Mouse (Mus musculus): ENCODE results near the gene Rbp3. TPM values are rescaled to one million over a fixed set of nuclear protein-coding genes. Genes with fewer than 3 reads are reported as not detected.

The Rbp3 gene
- polyA plus RNA-seq, 1 experiment from 2014 or later: not detected

DNA sequence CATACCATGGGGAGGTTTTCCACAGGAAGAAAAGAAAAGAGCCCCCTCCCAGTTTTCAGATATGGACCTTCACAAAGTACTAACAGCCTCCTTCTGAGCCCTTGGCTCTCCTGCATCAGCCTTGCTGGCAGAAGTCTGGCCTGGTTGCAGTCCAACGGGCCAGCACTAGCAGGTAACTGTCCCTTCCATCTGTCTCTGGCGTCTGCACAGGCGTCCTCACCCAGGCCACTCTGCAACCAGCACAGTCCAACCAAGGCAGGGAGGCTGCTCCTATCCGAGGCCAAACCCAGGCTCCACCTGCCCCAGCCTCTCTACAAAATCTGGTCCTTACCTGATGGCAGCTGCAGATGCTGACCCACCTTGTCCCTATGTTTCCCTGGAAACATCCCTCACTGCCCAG is 38.2 kb downstream of the Rbp3 start:
- Histone ChIP-seq H3K9ac (ENCODE audit: low read depth, low read length) (no peak overlapping the region), H3K4me1 (replicated peaks; ENCODE audit: control insufficient read depth, insufficient read depth, low read length) (no peaks in the 10 kb centered on the region), H3K9me3 (ENCODE audit: control insufficient read depth, low read length) (no peaks in the 10 kb centered on the region), H3K27ac (ENCODE audit: low read depth, low read length) (no peak overlapping the region), H3K27me3 (ENCODE audit: control insufficient read depth, insufficient read depth, low read length) (no peaks in the 10 kb centered on the region), H3K4me2 (replicated peaks; ENCODE audit: low read depth, low read length) (no peak overlapping the region), H3K36me3 (ENCODE audit: control insufficient read depth, insufficient read depth, low read length) (no peaks in the 10 kb centered on the region), H3K4me3 (ENCODE audit: low read depth, low read length) (no peak overlapping the region)
- WGBS: 79% methylated on average over 4 of the region's 4 CpGs
- DNase-seq (ENCODE audit: low spot score) (no peak), ATAC-seq (ENCODE audit: low FRiP score) (no peak)

DNA sequence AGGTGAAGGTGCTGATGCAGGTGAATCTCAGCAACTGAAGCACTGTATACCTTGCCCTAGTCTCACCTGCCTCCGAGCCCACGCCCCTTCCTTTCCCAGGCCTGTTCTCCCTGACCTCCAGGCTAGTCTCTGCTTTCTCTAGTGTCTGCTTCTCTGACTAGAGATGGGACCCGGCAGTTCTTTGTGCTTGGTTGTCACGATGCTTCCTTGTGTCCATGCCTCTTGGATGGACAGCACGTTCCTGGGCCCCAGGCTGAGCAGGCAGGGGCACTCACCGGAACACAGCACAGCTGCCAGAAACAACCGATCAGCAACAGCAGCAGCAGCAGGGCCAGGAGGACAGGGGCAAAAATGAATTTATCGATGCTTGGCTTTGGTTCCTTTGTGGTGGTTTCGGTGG is 39.2 kb downstream of the Rbp3 start:
- Histone ChIP-seq H3K9ac (ENCODE audit: low read depth, low read length) (no peak overlapping the region), H3K36me3 (ENCODE audit: control insufficient read depth, insufficient read depth, low read length) (no peaks in the 10 kb centered on the region), H3K27ac (ENCODE audit: low read depth, low read length) (no peak overlapping the region), H3K27me3 (ENCODE audit: control insufficient read depth, insufficient read depth, low read length) (no peaks in the 10 kb centered on the region), H3K9me3 (ENCODE audit: control insufficient read depth, low read length) (no peaks in the 10 kb centered on the region), H3K4me1 (replicated peaks; ENCODE audit: control insufficient read depth, insufficient read depth, low read length) (no peaks in the 10 kb centered on the region), H3K4me2 (replicated peaks; ENCODE audit: low read depth, low read length) (no peak overlapping the region), H3K4me3 (ENCODE audit: low read depth, low read length) (no peak overlapping the region)
- DNase-seq (ENCODE audit: low spot score) (no peak), ATAC-seq (ENCODE audit: low FRiP score) (no peak)
- WGBS: 93% methylated on average over 9 of the region's 9 CpGs

DNA sequence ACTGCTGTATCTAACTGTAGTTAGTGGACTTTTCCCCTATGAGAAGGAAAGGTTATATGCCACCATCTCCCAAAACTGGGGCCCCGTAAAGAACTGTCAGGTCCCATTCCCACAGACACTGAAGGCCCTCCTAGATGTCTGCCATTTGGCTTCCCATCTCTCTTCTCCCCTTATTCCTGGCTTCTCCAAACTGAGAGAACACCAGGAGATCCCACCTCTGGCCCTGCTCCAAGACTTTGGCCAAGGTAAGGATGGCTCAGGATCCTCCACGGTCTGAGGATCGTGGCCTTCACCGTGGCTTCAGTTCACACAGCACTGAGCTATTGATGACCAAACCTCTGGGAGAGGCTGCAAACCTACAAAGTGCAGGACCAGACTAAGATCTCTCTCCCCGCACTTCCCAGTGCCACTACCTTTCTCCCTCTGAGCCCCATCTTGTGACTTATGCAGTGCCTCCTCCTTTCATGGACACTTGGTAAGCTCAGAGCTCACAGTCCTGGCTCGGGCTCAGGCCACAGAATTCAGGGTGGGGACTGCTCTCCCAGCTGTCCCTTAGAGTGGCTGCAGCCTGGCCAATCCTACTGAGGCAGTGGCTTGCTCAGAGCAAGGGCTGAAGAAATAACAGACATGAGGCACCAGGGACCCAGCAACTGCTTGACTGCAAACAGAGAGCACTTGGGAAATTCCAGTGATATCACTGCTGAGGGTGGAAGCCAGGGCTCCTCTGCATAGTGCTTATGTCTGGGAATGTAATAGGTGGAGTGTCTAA is 39.9 kb downstream of the Rbp3 start:
- Histone ChIP-seq H3K4me1 (replicated peaks; ENCODE audit: control insufficient read depth, insufficient read depth, low read length) (no peaks in the 10 kb centered on the region), H3K9me3 (ENCODE audit: control insufficient read depth, low read length) (no peaks in the 10 kb centered on the region), H3K27me3 (ENCODE audit: control insufficient read depth, insufficient read depth, low read length) (no peaks in the 10 kb centered on the region), H3K4me3 (ENCODE audit: low read depth, low read length) (no peak overlapping the region), H3K9ac (ENCODE audit: low read depth, low read length) (no peak overlapping the region), H3K36me3 (ENCODE audit: control insufficient read depth, insufficient read depth, low read length) (no peaks in the 10 kb centered on the region), H3K4me2 (replicated peaks; ENCODE audit: low read depth, low read length) (no peak overlapping the region), H3K27ac (ENCODE audit: low read depth, low read length) (no peak overlapping the region)
- DNase-seq (ENCODE audit: low spot score): no peak
- 89% methylated on average over 6 of the region's 6 CpGs for WGBS
- ATAC-seq (ENCODE audit: low FRiP score): no peak

DNA sequence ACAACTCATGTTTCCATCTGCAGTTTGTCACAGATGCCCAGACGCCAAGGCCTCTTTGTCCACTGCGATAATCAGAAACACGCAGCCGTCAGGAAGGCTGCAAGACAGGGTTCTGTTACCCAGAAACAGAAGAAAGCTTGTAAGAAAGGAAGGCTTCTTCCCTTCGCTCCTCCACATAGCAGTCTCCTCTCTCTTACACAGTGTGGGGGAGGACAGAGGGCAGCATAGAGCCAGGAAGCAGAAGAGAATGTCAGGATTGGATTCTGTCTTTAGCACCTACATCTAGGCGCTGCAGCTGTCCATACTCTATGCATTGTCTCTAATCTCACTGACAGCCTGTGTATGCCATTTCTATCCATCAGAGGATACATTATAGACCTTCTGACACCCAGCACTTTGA is 43.6 kb downstream of the Rbp3 start:
- Histone ChIP-seq H3K27me3 (ENCODE audit: control insufficient read depth, insufficient read depth, low read length) (no peaks in the 10 kb centered on the region), H3K4me2 (replicated peaks; ENCODE audit: low read depth, low read length) (no peak overlapping the region), H3K27ac (ENCODE audit: low read depth, low read length) (no peak overlapping the region), H3K9ac (ENCODE audit: low read depth, low read length) (no peak overlapping the region), H3K4me3 (ENCODE audit: low read depth, low read length) (no peak overlapping the region), H3K9me3 (ENCODE audit: control insufficient read depth, low read length) (no peaks in the 10 kb centered on the region), H3K4me1 (replicated peaks; ENCODE audit: control insufficient read depth, insufficient read depth, low read length) (no peaks in the 10 kb centered on the region), H3K36me3 (ENCODE audit: control insufficient read depth, insufficient read depth, low read length) (no peaks in the 10 kb centered on the region)
- WGBS: 76% methylated on average over 6 of the region's 6 CpGs
- ATAC-seq (ENCODE audit: low FRiP score): no peak
- no peak for DNase-seq (ENCODE audit: low spot score)

DNA sequence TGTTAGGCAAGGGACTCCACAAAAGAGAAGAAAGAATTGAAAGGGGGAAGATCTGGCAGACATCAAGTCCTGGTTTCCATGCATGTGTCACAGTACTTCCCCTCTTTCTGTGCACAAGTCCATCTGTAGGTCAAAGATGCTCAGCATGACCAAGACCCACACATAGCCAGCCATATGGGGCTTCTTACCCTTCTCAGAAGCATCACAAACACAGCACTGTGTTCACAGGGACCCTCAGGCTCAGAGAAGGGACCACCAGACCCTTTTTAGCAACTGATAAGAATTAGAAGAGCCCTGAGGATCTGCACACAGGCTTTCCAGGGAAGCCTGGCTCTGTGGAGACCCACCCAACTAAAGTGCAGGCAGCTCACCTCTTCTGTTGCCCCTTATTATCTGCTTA is 46.3 kb downstream of the Rbp3 start:
- H3K9ac ChIP-seq (ENCODE audit: low read depth, low read length): no peak overlapping the region
- H3K27ac ChIP-seq (ENCODE audit: low read depth, low read length): no peak overlapping the region
- H3K4me2 ChIP-seq (replicated peaks; ENCODE audit: low read depth, low read length): no peak overlapping the region
- no peaks in the 10 kb centered on the region for H3K27me3 ChIP-seq (ENCODE audit: control insufficient read depth, insufficient read depth, low read length)
- DNase-seq (ENCODE audit: low spot score) (no peak), ATAC-seq (ENCODE audit: low FRiP score) (no peak)
- H3K36me3 ChIP-seq (ENCODE audit: control insufficient read depth, insufficient read depth, low read length): no peaks in the 10 kb centered on the region
- no peaks in the 10 kb centered on the region for H3K4me1 ChIP-seq (replicated peaks; ENCODE audit: control insufficient read depth, insufficient read depth, low read length)
- no peaks in the 10 kb centered on the region for H3K9me3 ChIP-seq (ENCODE audit: control insufficient read depth, low read length)
- H3K4me3 ChIP-seq (ENCODE audit: low read depth, low read length): no peak overlapping the region

DNA sequence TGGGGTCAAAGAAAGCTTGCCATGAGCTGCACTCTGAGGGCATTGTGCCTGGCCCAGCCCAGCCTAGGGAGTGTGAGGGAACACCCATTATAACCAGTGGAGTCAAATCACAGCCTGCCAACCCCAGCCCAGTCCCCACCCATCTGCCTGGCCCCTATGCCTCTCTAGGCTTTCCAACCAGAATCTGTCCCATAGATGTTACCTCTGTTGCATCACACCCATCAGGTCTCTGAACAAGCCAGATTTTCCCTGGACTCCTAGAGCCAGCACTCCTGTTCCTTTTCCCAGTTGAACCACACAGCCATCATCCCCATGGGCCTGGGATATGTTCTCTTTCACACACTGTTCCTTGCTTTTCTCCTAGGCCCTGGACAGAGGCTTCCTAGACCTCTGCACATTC is 47.6 kb downstream of the Rbp3 start:
- no peaks in the 10 kb centered on the region for H3K9me3 ChIP-seq (ENCODE audit: control insufficient read depth, low read length)
- no peak overlapping the region for H3K4me2 ChIP-seq (replicated peaks; ENCODE audit: low read depth, low read length)
- H3K4me1 ChIP-seq (replicated peaks; ENCODE audit: control insufficient read depth, insufficient read depth, low read length): no peaks in the 10 kb centered on the region
- no peak for DNase-seq (ENCODE audit: low spot score)
- H3K4me3 ChIP-seq (ENCODE audit: low read depth, low read length): no peak overlapping the region
- H3K27ac ChIP-seq (ENCODE audit: low read depth, low read length): no peak overlapping the region
- ATAC-seq (ENCODE audit: low FRiP score): no peak
- H3K27me3 ChIP-seq (ENCODE audit: control insufficient read depth, insufficient read depth, low read length): no peaks in the 10 kb centered on the region
- no peak overlapping the region for H3K9ac ChIP-seq (ENCODE audit: low read depth, low read length)
- no peaks in the 10 kb centered on the region for H3K36me3 ChIP-seq (ENCODE audit: control insufficient read depth, insufficient read depth, low read length)

DNA sequence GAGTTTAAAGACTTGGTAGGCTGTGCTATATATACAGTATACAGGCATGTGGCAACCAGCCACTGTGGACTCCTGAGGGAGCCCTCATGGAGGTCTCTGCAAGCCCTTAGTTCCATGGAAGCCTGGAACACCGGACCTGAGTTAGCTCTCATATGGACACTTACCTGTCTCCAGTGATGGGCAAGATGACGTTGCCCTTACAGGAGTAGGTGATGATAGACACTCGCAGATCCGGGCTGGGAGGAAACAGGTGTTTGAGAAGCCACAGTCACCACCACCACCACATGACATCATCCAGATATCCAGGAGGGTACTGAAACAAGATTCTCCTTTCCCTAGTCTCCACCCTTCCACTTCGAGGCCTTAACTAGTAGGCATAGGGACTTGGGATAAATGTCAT is 48.6 kb downstream of the Rbp3 start:
- H3K4me1 ChIP-seq (replicated peaks; ENCODE audit: control insufficient read depth, insufficient read depth, low read length): no peaks in the 10 kb centered on the region
- no peak overlapping the region for H3K4me2 ChIP-seq (replicated peaks; ENCODE audit: low read depth, low read length)
- H3K9me3 ChIP-seq (ENCODE audit: control insufficient read depth, low read length): no peaks in the 10 kb centered on the region
- H3K9ac ChIP-seq (ENCODE audit: low read depth, low read length): no peak overlapping the region
- H3K27ac ChIP-seq (ENCODE audit: low read depth, low read length): no peak overlapping the region
- DNase-seq (ENCODE audit: low spot score) (no peak), ATAC-seq (ENCODE audit: low FRiP score) (no peak)
- H3K36me3 ChIP-seq (ENCODE audit: control insufficient read depth, insufficient read depth, low read length): no peaks in the 10 kb centered on the region
- H3K27me3 ChIP-seq (ENCODE audit: control insufficient read depth, insufficient read depth, low read length): no peaks in the 10 kb centered on the region
- no peak overlapping the region for H3K4me3 ChIP-seq (ENCODE audit: low read depth, low read length)
- 89% methylated on average over 5 of the region's 5 CpGs for WGBS

Other genes starting within 250 kb of the Rbp3 start
- 9.5 and 10.6 TPM in 2 replicates for gene Gdf10, start 30.4 kb upstream of the Rbp3 start, polyA plus RNA-seq (2014; fragmentation: Nextera tagmentation; extraction: Ambion mirVana)
- gene Gdf2, start 13.0 kb upstream of the Rbp3 start, polyA plus RNA-seq (2014; fragmentation: Nextera tagmentation; extraction: Ambion mirVana): 0.08 TPM in 1 of 2 replicates, not detected in the other
- gene Zfp488, start 24.8 kb downstream of the Rbp3 start, polyA plus RNA-seq (2014; fragmentation: Nextera tagmentation; extraction: Ambion mirVana): 0.10 and 0.20 TPM in 2 replicates
- gene Gm30083, start 61.2 kb downstream of the Rbp3 start, polyA plus RNA-seq (2014; fragmentation: Nextera tagmentation; extraction: Ambion mirVana): not detected in 2 replicates
- not detected in 2 replicates for gene Gm5460, start 62.8 kb downstream of the Rbp3 start, polyA plus RNA-seq (2014; fragmentation: Nextera tagmentation; extraction: Ambion mirVana)
- gene Antxrl, start 98.7 kb downstream of the Rbp3 start, polyA plus RNA-seq (2014; fragmentation: Nextera tagmentation; extraction: Ambion mirVana): not detected in 2 replicates
- gene Anxa8, start 132.0 kb downstream of the Rbp3 start, polyA plus RNA-seq (2014; fragmentation: Nextera tagmentation; extraction: Ambion mirVana): 1.5 and 1.8 TPM in 2 replicates
- gene A630023A22Rik, start 148.8 kb downstream of the Rbp3 start, polyA plus RNA-seq (2014; fragmentation: Nextera tagmentation; extraction: Ambion mirVana): not detected in 2 replicates
- 0.04 TPM in 1 of 2 replicates, not detected in the other for gene Npy4r, start 198.5 kb downstream of the Rbp3 start, polyA plus RNA-seq (2014; fragmentation: Nextera tagmentation; extraction: Ambion mirVana)
- gene Gprin2, start 247.7 kb downstream of the Rbp3 start, polyA plus RNA-seq (2014; fragmentation: Nextera tagmentation; extraction: Ambion mirVana): 0.33 and 0.74 TPM in 2 replicates

Data from hindbrain, embryonic 11.5 days (tissue).